Comparison of ENCODE assay signal across 13 mouse cellular contexts in the genomic region with DNA sequence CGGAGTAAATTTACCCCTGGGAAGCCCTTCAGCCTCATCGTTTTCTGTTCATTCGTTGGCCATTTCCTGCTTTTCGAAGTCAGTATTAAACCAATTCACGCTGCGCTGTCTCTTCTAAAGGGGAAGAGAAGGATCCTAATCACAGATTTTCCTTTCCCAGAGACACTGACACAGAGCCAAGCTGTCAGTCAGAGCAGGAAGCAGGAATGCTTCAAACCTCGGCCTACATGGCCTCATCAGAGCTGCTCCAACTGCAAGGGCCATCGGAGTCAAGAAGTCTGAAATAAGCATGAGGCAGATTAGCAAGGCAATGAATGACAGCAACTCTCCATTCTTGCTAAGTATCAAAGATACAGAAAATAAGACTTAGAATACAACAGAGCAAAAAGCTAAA.
A peak's percentile ranks its signal among the peaks of the same experiment; 100 is the strongest.
DNase-seq lines count a peak whose midpoint lies in the region; ATAC-seq and TF ChIP-seq lines count a peak whose summit lies in the region.
"Had no signal": no experiment of that assay in that cellular context is flagged by ENCODE, and none has a peak within 500 bp of the region (broad histone marks: within the 10 kb centered on the region; RNA-seq: fewer than 3 reads in every experiment).

No protein-coding gene starts in this region.

- no peak overlapping the region for H3K9ac ChIP-seq in lung, embryonic 15.5 days
- H3K9ac ChIP-seq in hindbrain, embryonic 14.5 days = no peak overlapping the region

- no peaks in the 10 kb centered on the region for H3K9me3 ChIP-seq in lung, embryonic 15.5 days
- H3K9me3 ChIP-seq in hindbrain, embryonic 14.5 days (ENCODE audit: control insufficient read depth, low read length) = no peaks in the 10 kb centered on the region
- H3K9me3 ChIP-seq: limb, embryonic 10.5 days had no signal

- WGBS in lung, embryonic 15.5 days = 47% methylated on average over 8 of the region's 8 CpGs
- WGBS in hindbrain, embryonic 14.5 days = 77% methylated on average over 8 of the region's 8 CpGs

- no peak for TF ChIP-seq CTCF in gastrocnemius, adult 2 months (IDR thresholded peaks at IDR 0.05)

- intact Hi-C loops in gastrocnemius, adult 2 months (cut with DNase I) = no loop called here

- no peaks in the 10 kb centered on the region for H3K27me3 ChIP-seq in lung, embryonic 15.5 days
- H3K27me3 ChIP-seq in hindbrain, embryonic 14.5 days (ENCODE audit: control insufficient read depth, insufficient read depth, low read length) = no peaks in the 10 kb centered on the region

- H3K4me3 ChIP-seq in gastrocnemius, adult 2 months = no peak overlapping the region
- H3K4me3 ChIP-seq in lung, embryonic 15.5 days = no peak overlapping the region
- H3K4me3 ChIP-seq in hindbrain, embryonic 14.5 days (replicated peaks; ENCODE audit: low read length) = no peak overlapping the region
- H3K4me3 ChIP-seq: limb, embryonic 10.5 days had no signal

- peaks cover 12% of the 10 kb centered on the region for H3K4me1 ChIP-seq in lung, embryonic 15.5 days
- peaks cover 18% of the 10 kb centered on the region for H3K4me1 ChIP-seq in hindbrain, embryonic 14.5 days (replicated peaks; ENCODE audit: control insufficient read depth, insufficient read depth, low read length)
- H3K4me1 ChIP-seq: limb, embryonic 10.5 days had no signal

- no peak for ATAC-seq in lung, embryonic 15.5 days (ENCODE audit: borderline replicate concordance, extremely low read depth, low FRiP score, low TSS enrichment)
- no peak for ATAC-seq in hindbrain, embryonic 14.5 days (ENCODE audit: low FRiP score)
- ATAC-seq in megakaryocyte progenitor cell, adult 5-6 weeks (replicated peaks; ENCODE audit: poor library complexity) = no peak
- ATAC-seq in inflammation-experienced regulatory T-cells, adult 6 months = no peak

- H3K36me3 ChIP-seq in lung, embryonic 15.5 days = 0 out of 2 replicates have a peak, but pooled peaks cover 3% of the 10 kb centered on the region
- H3K36me3 ChIP-seq in hindbrain, embryonic 14.5 days (replicated peaks; ENCODE audit: control insufficient read depth, insufficient read depth) = no peaks in the 10 kb centered on the region

- H3K27ac ChIP-seq in gastrocnemius, adult 2 months = peak overlapping the region; percentile 53
- peak overlapping the region; percentile 0; the same call in 1 of the 2 replicates for H3K27ac ChIP-seq in lung, embryonic 15.5 days
- peak overlapping the region; percentile 58 for H3K27ac ChIP-seq in hindbrain, embryonic 14.5 days
- H3K27ac ChIP-seq: limb, embryonic 10.5 days had no signal

- H3K4me2 ChIP-seq in lung, embryonic 15.5 days = no peak overlapping the region
- no peak overlapping the region for H3K4me2 ChIP-seq in hindbrain, embryonic 14.5 days (replicated peaks)

- DNase-seq in gastrocnemius, adult 2 months = no peak
- no peak for DNase-seq in gastrocnemius, postnatal 4 days (ENCODE audit: low spot score in 2 of 2)
- no peak for DNase-seq in lung, postnatal 4 days
- DNase-seq in hindbrain, embryonic 14.5 days (ENCODE audit: low spot score) = no peak
- no peak for DNase-seq in MN1 (ENCODE audit: low spot score)
- DNase-seq: B cell, adult 2 months; cerebellum, adult 18-20 months; kidney, adult 18-20 months; lung, adult 18-20 months had no signal

Comparison
In these comparisons a context has a peak if more than half of its experiments do, and no peak if none do; other contexts are left out.
1. H3K27ac ChIP-seq: peak in every context shown above with its lines; median percentile 58 in hindbrain, embryonic 14.5 days; 53 in gastrocnemius, adult 2 months; 0 in lung, embryonic 15.5 days.